Mouse (Mus musculus): Measurements from ENCODE around the gene Slc1a5.

Gene Slc1a5

GRCm38 (mm10) chr7:16844696-16845071 lies 63.5 kb downstream of the Slc1a5 start:
- no peak for TF ChIP-seq GATA4 (IDR thresholded peaks at IDR 0.05; ENCODE audit: insufficient replicate concordance, low read length)

GRCm38 (mm10) chr7:16845072-16845819 lies 64.1 kb downstream of the Slc1a5 start:
- no peak for TF ChIP-seq GATA4 (IDR thresholded peaks at IDR 0.05; ENCODE audit: insufficient replicate concordance, low read length)

GRCm38 (mm10) chr7:16845820-16846167 lies 64.7 kb downstream of the Slc1a5 start:
- no peak for TF ChIP-seq GATA4 (IDR thresholded peaks at IDR 0.05; ENCODE audit: insufficient replicate concordance, low read length)

DNA sequence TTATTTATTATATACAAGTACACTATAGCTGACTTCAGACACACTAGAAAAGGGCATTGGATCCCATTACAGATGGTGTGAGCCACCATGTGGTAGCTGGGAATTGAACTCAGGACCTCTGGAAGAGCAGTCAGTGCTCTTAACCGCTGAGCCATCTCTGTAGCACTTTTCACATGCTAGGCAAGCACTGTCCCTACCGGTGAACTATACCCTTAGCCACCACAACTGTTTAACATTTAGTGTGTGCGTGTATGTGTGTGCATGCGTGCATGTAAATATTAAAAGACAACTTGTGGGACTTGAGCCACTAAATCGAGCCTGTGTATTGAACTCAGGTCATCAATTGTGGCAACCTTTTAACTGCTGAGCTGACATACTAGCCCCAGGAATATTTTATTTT lies 65.6 kb downstream of the Slc1a5 start:
- TF ChIP-seq GATA4 (IDR thresholded peaks at IDR 0.05; ENCODE audit: insufficient replicate concordance, low read length), result no peak

DNA sequence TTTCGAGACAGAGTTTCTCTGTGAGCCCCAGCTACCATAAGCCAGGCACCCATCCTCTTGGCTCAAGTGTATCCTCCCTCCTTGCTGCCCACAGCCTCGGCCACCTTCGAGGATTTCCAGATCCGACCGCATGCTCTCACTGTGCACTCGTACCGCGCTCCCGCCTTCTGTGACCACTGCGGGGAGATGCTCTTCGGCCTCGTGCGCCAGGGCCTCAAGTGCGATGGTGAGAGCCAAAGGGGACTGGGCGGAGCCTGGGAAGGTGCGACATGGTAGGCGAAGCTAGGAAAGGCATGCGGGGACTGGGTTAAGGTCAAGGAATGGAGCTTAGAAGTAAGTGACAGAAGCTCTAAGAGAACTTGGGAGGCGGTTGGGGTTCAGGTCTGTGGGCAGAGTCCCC lies 66.4 kb downstream of the Slc1a5 start:
- no peak for TF ChIP-seq GATA4 (IDR thresholded peaks at IDR 0.05; ENCODE audit: insufficient replicate concordance, low read length)

All from liver, adult (tissue).